ENCODE assay signal across 8 mouse cellular contexts in the genomic region with DNA sequence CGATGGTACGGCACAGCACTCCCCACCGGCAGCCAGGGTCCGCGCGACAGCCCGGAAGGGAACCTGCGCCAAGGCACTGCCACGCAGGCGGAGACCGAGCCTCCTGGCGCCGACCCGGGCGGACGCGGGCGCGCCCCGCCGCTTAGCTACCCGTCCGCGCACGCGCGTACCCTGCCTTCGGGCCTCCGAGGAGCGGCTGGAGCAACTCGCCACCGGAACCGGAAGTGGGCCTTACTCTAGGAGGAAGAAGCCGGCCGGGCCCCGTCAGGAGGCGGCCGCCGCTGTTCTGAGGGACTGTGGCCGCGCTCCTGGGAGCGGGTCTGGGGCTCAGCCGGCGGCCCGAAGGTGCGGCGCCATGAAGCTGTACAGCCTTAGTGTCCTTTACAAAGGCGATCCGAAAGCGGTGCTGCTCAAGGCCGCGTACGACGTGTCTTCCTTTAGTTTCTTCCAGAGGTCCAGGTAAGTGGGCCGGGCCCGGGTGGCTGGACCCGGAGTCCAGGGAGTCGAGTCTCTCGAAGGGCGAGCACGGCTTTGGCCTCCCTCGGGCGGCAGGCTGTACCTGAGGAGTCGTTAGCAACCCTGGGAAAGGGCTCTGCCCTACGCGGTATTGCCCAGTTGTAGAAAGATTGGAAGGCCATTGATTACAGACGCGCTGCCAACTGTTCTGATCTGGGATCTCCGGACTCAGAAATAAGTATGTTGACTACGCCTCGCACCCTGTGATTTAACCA. TPM values are rescaled to one million over a fixed set of nuclear protein-coding genes. Genes with fewer than 3 reads are reported as not detected.
DNase-seq lines count a peak whose midpoint lies in the region; ATAC-seq and TF ChIP-seq lines count a peak whose summit lies in the region.

A gene (plus strand): TSS at position 148 of the 731 bp plus-strand sequence.

- H3K4me2 ChIP-seq in hindbrain, postnatal 0 days (ENCODE audit: low read depth, low read length), result peak within 1 kb of the TSS; percentile 87

- no peak for TF ChIP-seq CTCF in gastrocnemius, adult 2 months (IDR thresholded peaks at IDR 0.05)
- TF ChIP-seq CTCF in hindbrain, postnatal 0 days (IDR thresholded peaks at IDR 0.05; ENCODE audit: low read depth), result no peak
- no peak for TF ChIP-seq CTCF in left cerebral cortex, adult 2 months (IDR thresholded peaks at IDR 0.05)

- DNase-seq in ZHBTc4 (ENCODE audit: low read depth, low spot score), result peak; percentile 98
- DNase-seq in gastrocnemius, adult 2 months, result peak; percentile 99
- DNase-seq in hindbrain, postnatal 0 days (ENCODE audit: low spot score), result peak; percentile 98
- peak; percentile 94 to 95 for DNase-seq in left cerebral cortex, adult 2 months (ENCODE audit: extremely low spot score in 1 of 2, low spot score in 2 of 2)
- DNase-seq in right cerebral cortex, adult 2 months (ENCODE audit: low spot score in 2 of 2), result peak; percentile 93 to 94
- peak; percentile 98 for DNase-seq in urinary bladder, postnatal 14 days (ENCODE audit: low spot score)

- intact Hi-C loops in gastrocnemius, adult 2 months (cut with DNase I), result no loop called here
- intact Hi-C loops in left cerebral cortex, adult 2 months (cut with DNase I), result loop anchor here (2.0 kb wide), 1 partner anchor 77 kb away; a partner anchor contains a TSS

- peak; percentile 83 for ATAC-seq in common myeloid progenitor, adult 5-6 weeks (replicated peaks; ENCODE audit: low read depth, poor library complexity, severe bottlenecking)
- peak; percentile 96 for ATAC-seq in hindbrain, postnatal 0 days
- ATAC-seq in megakaryocyte, adult 5-6 weeks (ENCODE audit: poor library complexity, severe bottlenecking), result peak; percentile 94

- no peaks in the 10 kb centered on the region for H3K9me3 ChIP-seq in hindbrain, postnatal 0 days (ENCODE audit: low read length)

- H3K27me3 ChIP-seq in hindbrain, postnatal 0 days (ENCODE audit: insufficient read depth, low read length), result no peaks in the 10 kb centered on the region

- peak within 1 kb of the TSS; percentile 99 for H3K4me3 ChIP-seq in gastrocnemius, adult 2 months
- H3K4me3 ChIP-seq in hindbrain, postnatal 0 days (ENCODE audit: low read length), result peak within 1 kb of the TSS; percentile 96
- peak within 1 kb of the TSS; percentile 78 for H3K4me3 ChIP-seq in left cerebral cortex, adult 2 months

- no peaks in the 10 kb centered on the region; the same call in 1 of the 2 replicates for H3K36me3 ChIP-seq in hindbrain, postnatal 0 days (ENCODE audit: insufficient read depth, low read length)

- peak within 1 kb of the TSS; percentile 97 for H3K27ac ChIP-seq in gastrocnemius, adult 2 months
- peak within 1 kb of the TSS; percentile 93 for H3K27ac ChIP-seq in hindbrain, postnatal 0 days
- peak within 1 kb of the TSS; percentile 93 for H3K27ac ChIP-seq in left cerebral cortex, adult 2 months

- H3K9ac ChIP-seq in hindbrain, postnatal 0 days (replicated peaks; ENCODE audit: low read length), result peak within 1 kb of the TSS; percentile 93

- under 1% methylated on average over 64 of the region's 71 CpGs for WGBS in hindbrain, postnatal 0 days

- peaks cover 12% of the 10 kb centered on the region for H3K4me1 ChIP-seq in hindbrain, postnatal 0 days (ENCODE audit: insufficient read depth, low read length)

RNA-seq across cellular contexts. Expression of the gene that starts here (rescaled TPM):
- 32.8 and 33.6 TPM in 2 replicates for total RNA-seq in common myeloid progenitor, adult 5-6 weeks (2017)
- total RNA-seq in gastrocnemius, adult 2 months (2021), result 10 to 100 TPM; 37.0 to 46.7 TPM
- 130 TPM in 2 replicates for total RNA-seq in hindbrain, postnatal 0 days (2014; rRNA removed)
- polyA plus RNA-seq in hindbrain, postnatal 0 days (2015; fragmentation: Nextera tagmentation; extraction: Ambion mirVana), result 72.3 and 81.7 TPM in 2 replicates
- total RNA-seq in left cerebral cortex, adult 2 months (2021), result 10 to 100 TPM; 75.8 to 79.8 TPM
- 18.2 and 21.0 TPM in 2 replicates for total RNA-seq in megakaryocyte, adult 5-6 weeks (2015)
- 41.8 and 54.2 TPM in 2 replicates for total RNA-seq in megakaryocyte, adult 5-6 weeks (2017)

Comparison
In these comparisons a context has a peak if more than half of its experiments do, and no peak if none do; other contexts are left out.
1. Peak in every context shown above with its lines: DNase-seq, ATAC-seq, H3K4me3 ChIP-seq and H3K27ac ChIP-seq.